Mouse (Mus musculus): ENCODE measurements at regions not wholly inside any gene's neighbourhood (a gene's known extent, or its start where the extent isn't known, plus 50 kb on each side); places are given as distances from the start of the nearest gene placed in this dataset.

- ATAC-seq (ENCODE audit: low read depth): no peak
- H3K36me3 ChIP-seq (ENCODE audit: control insufficient read depth, insufficient read depth): no peaks in the 10 kb centered on the region
Measured at GRCm38 (mm10) chr9:86170756-86171155, 294.0 kb downstream of the Ube2cbp start.

DNA sequence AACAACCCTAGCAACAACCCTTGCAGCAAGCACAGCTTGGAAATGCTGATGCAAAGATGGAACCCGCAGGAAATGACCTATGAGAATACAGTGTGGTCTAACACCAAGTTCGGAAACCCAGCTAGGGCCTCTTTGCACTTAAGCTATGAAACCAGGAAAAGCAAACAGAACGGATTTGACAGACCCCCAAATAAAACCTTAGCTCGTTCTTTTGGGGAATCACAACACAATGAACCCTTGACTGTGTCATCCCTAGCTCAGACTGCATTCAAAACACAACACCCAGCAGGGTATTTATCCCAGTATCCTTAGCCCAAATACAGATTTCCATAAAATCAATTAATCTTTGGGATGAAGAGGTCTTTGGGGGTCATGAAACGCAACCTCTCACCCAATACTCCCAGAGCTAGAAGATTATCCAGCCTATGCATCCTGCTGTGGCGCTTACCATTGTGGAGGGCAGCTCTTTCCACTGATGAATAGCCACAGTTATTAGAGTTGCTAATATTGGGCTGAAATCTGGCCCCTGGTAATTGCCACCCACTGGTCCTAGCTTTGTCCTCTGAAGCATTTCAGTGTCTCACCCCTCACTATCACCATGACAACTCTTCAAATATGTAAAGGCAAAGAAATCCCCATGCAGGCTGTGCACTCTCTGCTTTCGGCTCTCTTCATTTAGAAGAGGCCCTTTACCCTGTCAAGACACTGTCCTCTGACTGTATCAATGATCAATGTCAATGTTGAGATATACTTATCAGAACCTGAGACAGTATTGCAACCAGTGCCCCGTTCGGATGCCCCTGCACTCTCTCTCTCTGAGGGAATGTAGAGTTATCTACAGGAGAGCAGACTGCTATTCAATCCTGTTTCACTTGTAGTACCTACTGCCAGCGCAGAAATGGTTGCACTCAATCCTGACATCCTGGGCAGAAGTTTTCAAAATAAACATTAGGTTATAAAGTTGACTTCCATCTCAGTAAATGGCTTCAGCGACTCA, 277.7 kb downstream of the Ube2cbp start:
- WGBS (ENCODE audit: insufficient replicate concordance): 54% methylated on average over 11 of the region's 11 CpGs
- no peaks in the 10 kb centered on the region for H3K4me1 ChIP-seq (ENCODE audit: control insufficient read depth, low read depth, low read length)

More at GRCm38 (mm10) chr9:86170756-86171155, 294.0 kb downstream of the Ube2cbp start:
- Histone ChIP-seq H3K27me3 (ENCODE audit: control insufficient read depth, insufficient read depth, low read depth, low read length) (no peaks in the 10 kb centered on the region), H3K4me2 (ENCODE audit: low read depth, low read length) (no peak overlapping the region), H3K4me1 (ENCODE audit: control insufficient read depth, low read depth, low read length) (no peaks in the 10 kb centered on the region), H3K27ac (ENCODE audit: low read length) (no peak overlapping the region), H3K9ac (ENCODE audit: low read depth, low read length) (no peak overlapping the region), H3K9me3 (replicated peaks; ENCODE audit: control insufficient read depth, low read length) (no peaks in the 10 kb centered on the region), H3K4me3 (ENCODE audit: low read depth, low read length) (no peak overlapping the region)
- WGBS (ENCODE audit: insufficient replicate concordance): 54% methylated on average over 2 of the region's 2 CpGs

DNA sequence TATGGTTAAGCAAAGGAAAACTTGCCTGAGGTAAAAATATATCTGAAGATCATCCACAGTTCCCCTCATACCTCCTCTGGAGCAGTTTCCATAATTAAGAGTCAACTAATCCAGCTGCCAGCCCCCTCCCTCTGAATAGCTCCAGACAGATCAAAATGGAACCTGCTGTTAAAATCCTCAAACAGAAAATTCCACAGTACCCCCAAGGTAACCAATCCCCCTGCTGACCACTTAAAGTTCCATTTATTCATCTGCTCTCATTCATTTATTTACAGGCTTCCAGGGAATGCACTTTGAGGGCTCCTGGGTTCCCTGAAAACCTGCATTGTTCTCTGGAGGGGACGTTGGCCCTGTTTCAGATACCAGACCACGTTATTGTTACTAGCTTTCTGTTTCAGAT, 275.9 kb downstream of the Ube2cbp start:
- Histone ChIP-seq H3K9ac (ENCODE audit: low read depth, low read length) (no peak overlapping the region), H3K9me3 (replicated peaks; ENCODE audit: control insufficient read depth, low read length) (no peaks in the 10 kb centered on the region), H3K4me1 (ENCODE audit: control insufficient read depth, low read depth, low read length) (no peaks in the 10 kb centered on the region), H3K36me3 (ENCODE audit: control insufficient read depth, insufficient read depth) (no peaks in the 10 kb centered on the region), H3K27me3 (ENCODE audit: control insufficient read depth, insufficient read depth, low read depth, low read length) (no peaks in the 10 kb centered on the region), H3K27ac (ENCODE audit: low read length) (no peak overlapping the region), H3K4me2 (ENCODE audit: low read depth, low read length) (no peak overlapping the region), H3K4me3 (ENCODE audit: low read depth, low read length) (no peak overlapping the region)
- WGBS (ENCODE audit: insufficient replicate concordance): 26% methylated on average over 2 of the region's 2 CpGs
- no peak for ATAC-seq (ENCODE audit: low read depth)

More for the DNA sequence above, 277.7 kb downstream of the Ube2cbp start:
- ATAC-seq (ENCODE audit: low read depth): no peak
- no peaks in the 10 kb centered on the region for H3K9me3 ChIP-seq (replicated peaks; ENCODE audit: control insufficient read depth, low read length)
- no peak overlapping the region for H3K9ac ChIP-seq (ENCODE audit: low read depth, low read length)
- no peak overlapping the region for H3K27ac ChIP-seq (ENCODE audit: low read length)
- no peak overlapping the region for H3K4me2 ChIP-seq (ENCODE audit: low read depth, low read length)
- H3K4me3 ChIP-seq (ENCODE audit: low read depth, low read length): no peak overlapping the region
- H3K36me3 ChIP-seq (ENCODE audit: control insufficient read depth, insufficient read depth): no peaks in the 10 kb centered on the region
- H3K27me3 ChIP-seq (ENCODE audit: control insufficient read depth, insufficient read depth, low read depth, low read length): no peaks in the 10 kb centered on the region

- Histone ChIP-seq H3K27ac (ENCODE audit: low read length) (no peak overlapping the region), H3K36me3 (ENCODE audit: control insufficient read depth, insufficient read depth) (no peaks in the 10 kb centered on the region), H3K4me1 (ENCODE audit: control insufficient read depth, low read depth, low read length) (no peaks in the 10 kb centered on the region), H3K4me2 (ENCODE audit: low read depth, low read length) (no peak overlapping the region), H3K9ac (ENCODE audit: low read depth, low read length) (no peak overlapping the region), H3K9me3 (replicated peaks; ENCODE audit: control insufficient read depth, low read length) (no peaks in the 10 kb centered on the region), H3K4me3 (ENCODE audit: low read depth, low read length) (no peak overlapping the region), H3K27me3 (ENCODE audit: control insufficient read depth, insufficient read depth, low read depth, low read length) (no peaks in the 10 kb centered on the region)
- no peak for ATAC-seq (ENCODE audit: low read depth)
- WGBS (ENCODE audit: insufficient replicate concordance): 63% methylated on average over 3 of the region's 3 CpGs
Measured at GRCm38 (mm10) chr9:86205041-86205440, 259.7 kb downstream of the Ube2cbp start.

GRCm38 (mm10) chr9:86208334-86208925, 256.3 kb downstream of the Ube2cbp start:
- no peak for ATAC-seq (ENCODE audit: low read depth)
- Histone ChIP-seq H3K9me3 (replicated peaks; ENCODE audit: control insufficient read depth, low read length) (no peaks in the 10 kb centered on the region), H3K36me3 (ENCODE audit: control insufficient read depth, insufficient read depth) (no peaks in the 10 kb centered on the region), H3K27ac (ENCODE audit: low read length) (no peak overlapping the region), H3K9ac (ENCODE audit: low read depth, low read length) (no peak overlapping the region), H3K4me3 (ENCODE audit: low read depth, low read length) (no peak overlapping the region), H3K4me1 (ENCODE audit: control insufficient read depth, low read depth, low read length) (no peaks in the 10 kb centered on the region), H3K4me2 (ENCODE audit: low read depth, low read length) (no peak overlapping the region), H3K27me3 (ENCODE audit: control insufficient read depth, insufficient read depth, low read depth, low read length) (no peaks in the 10 kb centered on the region)
- WGBS (ENCODE audit: insufficient replicate concordance): 55% methylated on average over 5 of the region's 5 CpGs

DNA sequence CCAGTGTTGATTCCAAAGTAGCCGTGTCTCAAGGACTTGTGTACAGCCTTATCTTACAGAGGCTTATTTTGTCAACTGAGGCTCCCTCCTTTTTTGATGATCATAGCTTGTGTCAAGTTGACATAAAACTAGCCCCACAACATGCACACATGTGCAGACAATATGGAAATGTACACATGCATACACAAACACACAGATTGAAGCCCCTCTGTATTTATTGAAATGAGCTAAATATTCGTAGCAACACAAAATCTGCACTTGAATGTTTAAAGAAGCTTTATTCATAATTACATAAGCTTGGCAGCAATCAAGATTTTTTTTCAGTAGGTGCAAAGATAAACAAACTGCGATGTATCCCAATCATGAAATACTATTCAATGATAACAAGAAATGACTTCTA, 253.5 kb downstream of the Ube2cbp start:
- Histone ChIP-seq H3K4me2 (ENCODE audit: low read depth, low read length) (no peak overlapping the region), H3K27me3 (ENCODE audit: control insufficient read depth, insufficient read depth, low read depth, low read length) (no peaks in the 10 kb centered on the region), H3K27ac (ENCODE audit: low read length) (no peak overlapping the region), H3K9ac (ENCODE audit: low read depth, low read length) (no peak overlapping the region), H3K4me1 (ENCODE audit: control insufficient read depth, low read depth, low read length) (no peaks in the 10 kb centered on the region), H3K4me3 (ENCODE audit: low read depth, low read length) (no peak overlapping the region), H3K36me3 (ENCODE audit: control insufficient read depth, insufficient read depth) (no peaks in the 10 kb centered on the region), H3K9me3 (replicated peaks; ENCODE audit: control insufficient read depth, low read length) (no peaks in the 10 kb centered on the region)
- ATAC-seq (ENCODE audit: low read depth): no peak
- 59% methylated on average over 3 of the region's 3 CpGs for WGBS (ENCODE audit: insufficient replicate concordance)

DNA sequence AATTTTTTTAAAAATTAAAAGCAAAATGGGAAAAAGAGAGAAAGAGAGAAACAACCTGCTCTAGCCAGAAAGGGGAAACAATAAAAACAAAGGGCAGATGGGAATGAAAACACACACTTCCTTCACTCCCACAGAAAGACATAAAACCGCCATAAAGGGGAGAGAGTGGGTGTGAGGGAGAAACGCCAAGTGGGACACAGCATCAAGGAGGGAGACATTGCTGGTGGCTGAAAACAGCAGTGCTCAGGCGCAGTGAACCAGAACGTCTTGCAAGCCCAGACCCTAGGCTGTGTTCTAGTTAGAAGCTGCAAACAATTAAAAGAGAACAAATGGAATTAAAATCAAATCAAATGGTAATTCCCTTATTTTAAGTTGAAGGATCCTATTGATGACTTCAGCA, 245.1 kb downstream of the Ube2cbp start:
- Histone ChIP-seq H3K4me3 (ENCODE audit: low read depth, low read length) (no peak overlapping the region), H3K27me3 (ENCODE audit: control insufficient read depth, insufficient read depth, low read depth, low read length) (no peaks in the 10 kb centered on the region), H3K9me3 (replicated peaks; ENCODE audit: control insufficient read depth, low read length) (no peaks in the 10 kb centered on the region), H3K36me3 (ENCODE audit: control insufficient read depth, insufficient read depth) (no peaks in the 10 kb centered on the region), H3K4me1 (ENCODE audit: control insufficient read depth, low read depth, low read length) (no peaks in the 10 kb centered on the region), H3K9ac (ENCODE audit: low read depth, low read length) (no peak overlapping the region), H3K27ac (ENCODE audit: low read length) (no peak overlapping the region), H3K4me2 (ENCODE audit: low read depth, low read length) (no peak overlapping the region)
- no peak for ATAC-seq (ENCODE audit: low read depth)
- WGBS (ENCODE audit: insufficient replicate concordance): 57% methylated on average over 4 of the region's 4 CpGs

DNA sequence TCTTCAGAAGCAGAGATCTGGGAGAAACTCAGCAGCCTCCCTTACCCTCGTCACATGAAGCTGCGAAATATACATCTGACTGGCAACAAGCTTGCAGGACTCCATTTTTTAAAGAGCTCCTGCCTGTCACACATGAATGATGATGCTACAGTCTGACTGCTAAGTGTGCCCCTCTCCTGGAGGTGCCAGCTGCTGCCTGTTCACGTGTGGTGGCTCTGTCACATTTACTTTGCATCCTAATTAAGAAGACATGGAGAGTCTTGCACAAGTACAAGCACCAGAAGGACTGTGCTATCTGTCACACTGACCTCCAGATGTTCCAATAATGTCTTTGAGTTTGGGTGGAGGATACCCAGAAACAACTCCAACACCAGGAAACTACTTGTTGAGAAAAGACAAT, 240.2 kb downstream of the Ube2cbp start:
- ATAC-seq (ENCODE audit: low read depth): no peak
- no peak overlapping the region for H3K9ac ChIP-seq (ENCODE audit: low read depth, low read length)
- H3K27ac ChIP-seq (ENCODE audit: low read length): no peak overlapping the region
- H3K4me1 ChIP-seq (ENCODE audit: control insufficient read depth, low read depth, low read length): no peaks in the 10 kb centered on the region
- H3K9me3 ChIP-seq (replicated peaks; ENCODE audit: control insufficient read depth, low read length): no peaks in the 10 kb centered on the region
- no peak overlapping the region for H3K4me3 ChIP-seq (ENCODE audit: low read depth, low read length)
- no peak overlapping the region for H3K4me2 ChIP-seq (ENCODE audit: low read depth, low read length)
- H3K27me3 ChIP-seq (ENCODE audit: control insufficient read depth, insufficient read depth, low read depth, low read length): no peaks in the 10 kb centered on the region
- WGBS (ENCODE audit: insufficient replicate concordance): 46% methylated on average over 3 of the region's 3 CpGs
- H3K36me3 ChIP-seq (ENCODE audit: control insufficient read depth, insufficient read depth): no peaks in the 10 kb centered on the region

All from liver, embryonic 16.5 days (tissue).